Mouse (Mus musculus): ENCODE measurements around the gene Phc2. TPM values are rescaled to one million over a fixed set of nuclear protein-coding genes. Genes with fewer than 3 reads are reported as not detected.

The Phc2 gene
- polyA plus RNA-seq, 1 experiment from 2014 or later: 27.1 TPM

- peaks cover 27% of the 10 kb centered on the region for H3K36me3 ChIP-seq (ENCODE audit: control insufficient read depth, insufficient read depth, low read length)
- DNase-seq (ENCODE audit: low spot score) (no peak), ATAC-seq (ENCODE audit: low FRiP score, low TSS enrichment) (no peak)
- no peaks in the 10 kb centered on the region for H3K27me3 ChIP-seq (ENCODE audit: control insufficient read depth, insufficient read depth, low read length)
- no peak for TF ChIP-seq CTCF (IDR thresholded peaks at IDR 0.05; ENCODE audit: low read depth)
- no peak for TF ChIP-seq EP300 (optimal IDR thresholded peaks at IDR 0.05)
- H3K4me1 ChIP-seq (replicated peaks; ENCODE audit: control insufficient read depth, insufficient read depth): 0 out of 2 replicates have a peak, but pooled peaks cover 2% of the 10 kb centered on the region
- H3K4me3 ChIP-seq (ENCODE audit: low read depth, low read length): no peak overlapping the region
- 33% methylated on average over 5 of the region's 5 CpGs for WGBS
- no peak overlapping the region for H3K4me2 ChIP-seq (replicated peaks; ENCODE audit: low read depth)
- H3K27ac ChIP-seq (replicated peaks): no peak overlapping the region
- H3K9ac ChIP-seq (ENCODE audit: low read length): no peak overlapping the region
- no peaks in the 10 kb centered on the region for H3K9me3 ChIP-seq (ENCODE audit: control insufficient read depth, low read length)
These were observed 87.4 kb downstream of the Phc2 start for GRCm38 (mm10) chr4:128741906-128742305.

- no peaks in the 10 kb centered on the region for H3K9me3 ChIP-seq (ENCODE audit: control insufficient read depth, low read length)
- H3K27ac ChIP-seq (replicated peaks): 0 out of 2 replicates have a peak overlapping the region, but pooled peaks have one; percentile 30
- DNase-seq (ENCODE audit: low spot score) (no peak), ATAC-seq (ENCODE audit: low FRiP score, low TSS enrichment) (no peak)
- H3K36me3 ChIP-seq (ENCODE audit: control insufficient read depth, insufficient read depth, low read length): peaks cover 33% of the 10 kb centered on the region
- no peaks in the 10 kb centered on the region for H3K4me1 ChIP-seq (replicated peaks; ENCODE audit: control insufficient read depth, insufficient read depth)
- H3K9ac ChIP-seq (ENCODE audit: low read length): no peak overlapping the region
- TF ChIP-seq EP300 (optimal IDR thresholded peaks at IDR 0.05): no peak
- no peak for TF ChIP-seq CTCF (IDR thresholded peaks at IDR 0.05; ENCODE audit: low read depth)
- 50% methylated on average over 10 of the region's 10 CpGs for WGBS
- no peak overlapping the region for H3K4me3 ChIP-seq (ENCODE audit: low read depth, low read length)
- H3K4me2 ChIP-seq (replicated peaks; ENCODE audit: low read depth): no peak overlapping the region
- H3K27me3 ChIP-seq (ENCODE audit: control insufficient read depth, insufficient read depth, low read length): no peaks in the 10 kb centered on the region
These were observed 88.0 kb downstream of the Phc2 start for GRCm38 (mm10) chr4:128742379-128742970.

- Histone ChIP-seq H3K9me3 (ENCODE audit: control insufficient read depth, low read length) (no peaks in the 10 kb centered on the region), H3K36me3 (ENCODE audit: control insufficient read depth, insufficient read depth, low read length) (peaks cover 39% of the 10 kb centered on the region), H3K27me3 (ENCODE audit: control insufficient read depth, insufficient read depth, low read length) (no peaks in the 10 kb centered on the region), H3K9ac (ENCODE audit: low read length) (no peak overlapping the region), H3K27ac (replicated peaks) (no peak overlapping the region), H3K4me1 (replicated peaks; ENCODE audit: control insufficient read depth, insufficient read depth) (no peaks in the 10 kb centered on the region), H3K4me2 (replicated peaks; ENCODE audit: low read depth) (no peak overlapping the region), H3K4me3 (ENCODE audit: low read depth, low read length) (no peak overlapping the region)
- DNase-seq (ENCODE audit: low spot score) (no peak), ATAC-seq (ENCODE audit: low FRiP score, low TSS enrichment) (no peak)
- TF ChIP-seq CTCF (IDR thresholded peaks at IDR 0.05; ENCODE audit: low read depth): no peak
- no peak for TF ChIP-seq EP300 (optimal IDR thresholded peaks at IDR 0.05)
- 68% methylated on average over 12 of the region's 12 CpGs for WGBS
These were observed 88.6 kb downstream of the Phc2 start for GRCm38 (mm10) chr4:128743031-128743626.

GRCm38 (mm10) chr4:128745160-128745559 lies 90.7 kb downstream of the Phc2 start:
- Histone ChIP-seq H3K27me3 (ENCODE audit: control insufficient read depth, insufficient read depth, low read length) (no peaks in the 10 kb centered on the region), H3K4me3 (ENCODE audit: low read depth, low read length) (no peak overlapping the region), H3K4me2 (replicated peaks; ENCODE audit: low read depth) (no peak overlapping the region), H3K9ac (ENCODE audit: low read length) (no peak overlapping the region), H3K36me3 (ENCODE audit: control insufficient read depth, insufficient read depth, low read length) (peaks cover 46% of the 10 kb centered on the region), H3K27ac (replicated peaks) (no peak overlapping the region), H3K9me3 (ENCODE audit: control insufficient read depth, low read length) (no peaks in the 10 kb centered on the region), H3K4me1 (replicated peaks; ENCODE audit: control insufficient read depth, insufficient read depth) (no peaks in the 10 kb centered on the region)
- 79% methylated on average over 8 of the region's 8 CpGs for WGBS
- TF ChIP-seq EP300 (optimal IDR thresholded peaks at IDR 0.05) (no peak), CTCF (IDR thresholded peaks at IDR 0.05; ENCODE audit: low read depth) (no peak)
- DNase-seq (ENCODE audit: low spot score): no peak
- no peak for ATAC-seq (ENCODE audit: low FRiP score, low TSS enrichment)

GRCm38 (mm10) chr4:128747614-128748270 lies 93.2 kb downstream of the Phc2 start:
- H3K9me3 ChIP-seq (ENCODE audit: control insufficient read depth, low read length): no peaks in the 10 kb centered on the region
- no peak overlapping the region for H3K4me2 ChIP-seq (replicated peaks; ENCODE audit: low read depth)
- H3K4me1 ChIP-seq (replicated peaks; ENCODE audit: control insufficient read depth, insufficient read depth): no peaks in the 10 kb centered on the region
- H3K9ac ChIP-seq (ENCODE audit: low read length): no peak overlapping the region
- H3K27me3 ChIP-seq (ENCODE audit: control insufficient read depth, insufficient read depth, low read length): no peaks in the 10 kb centered on the region
- WGBS: 67% methylated on average over 22 of the region's 22 CpGs
- ATAC-seq (ENCODE audit: low FRiP score, low TSS enrichment) (no peak), DNase-seq (ENCODE audit: low spot score) (no peak)
- no peak overlapping the region for H3K4me3 ChIP-seq (ENCODE audit: low read depth, low read length)
- H3K27ac ChIP-seq (replicated peaks): 0 out of 2 replicates have a peak overlapping the region, but pooled peaks have one; percentile 2
- peaks cover 64% of the 10 kb centered on the region for H3K36me3 ChIP-seq (ENCODE audit: control insufficient read depth, insufficient read depth, low read length)
- no peak for TF ChIP-seq EP300 (optimal IDR thresholded peaks at IDR 0.05)
- TF ChIP-seq CTCF (IDR thresholded peaks at IDR 0.05; ENCODE audit: low read depth): no peak

GRCm38 (mm10) chr4:128748309-128748708 lies 93.8 kb downstream of the Phc2 start:
- 84% methylated on average over 7 of the region's 7 CpGs for WGBS
- H3K27ac ChIP-seq (replicated peaks): 0 out of 2 replicates have a peak overlapping the region, but pooled peaks have one; percentile 2
- H3K4me3 ChIP-seq (ENCODE audit: low read depth, low read length): no peak overlapping the region

More at GRCm38 (mm10) chr4:128748309-128748708, 93.8 kb downstream of the Phc2 start:
- H3K4me2 ChIP-seq (replicated peaks; ENCODE audit: low read depth): no peak overlapping the region
- DNase-seq (ENCODE audit: low spot score) (no peak), ATAC-seq (ENCODE audit: low FRiP score, low TSS enrichment) (no peak)
- H3K9ac ChIP-seq (ENCODE audit: low read length): no peak overlapping the region
- peaks cover 64% of the 10 kb centered on the region for H3K36me3 ChIP-seq (ENCODE audit: control insufficient read depth, insufficient read depth, low read length)
- H3K4me1 ChIP-seq (replicated peaks; ENCODE audit: control insufficient read depth, insufficient read depth): no peaks in the 10 kb centered on the region
- H3K27me3 ChIP-seq (ENCODE audit: control insufficient read depth, insufficient read depth, low read length): no peaks in the 10 kb centered on the region
- TF ChIP-seq EP300 (optimal IDR thresholded peaks at IDR 0.05): no peak
- TF ChIP-seq CTCF (IDR thresholded peaks at IDR 0.05; ENCODE audit: low read depth): no peak
- no peaks in the 10 kb centered on the region for H3K9me3 ChIP-seq (ENCODE audit: control insufficient read depth, low read length)

All from stomach, postnatal 0 days (tissue).